Mouse (Mus musculus) gastrocnemius, postnatal 25 days (tissue): ENCODE results near the gene Rtl5. TPM values are rescaled to one million over a fixed set of nuclear protein-coding genes. Genes with fewer than 3 reads are reported as not detected.

ENCODE experiments used
- total RNA-seq, 2 experiments: library from RNA; stranded (reverse); gene quantifications; 1 replicate in 1 of 2; 2 replicates in 1 of 2; pipeline ENCODE4 v1.2.3; 2021

The Rtl5 gene
- total RNA-seq, 2 experiments from 2014 or later, result 0.61 to 0.88 TPM

Other genes starting within 250 kb of the Rtl5 start
- gene Nhsl2, start 221.9 kb downstream of the Rtl5 start, total RNA-seq, result 1 to 10 TPM; 2.0 to 3.6 TPM
- 10 to 100 TPM; 21.9 to 27.7 TPM for gene Pin4, start 48.1 kb upstream of the Rtl5 start, total RNA-seq
- gene Ercc6l, start 85.8 kb upstream of the Rtl5 start, total RNA-seq, result under 1 TPM; 0.18 to 0.29 TPM
- 100 to 1,000 TPM; 435 to 498 TPM for gene Rps4x, start 118.1 kb upstream of the Rtl5 start, total RNA-seq
- under 1 TPM; 0.49 to 0.70 TPM for gene Cited1, start 180.9 kb upstream of the Rtl5 start, total RNA-seq